Comparison of ENCODE assay signal across 17 mouse cellular contexts in the genomic region with DNA sequence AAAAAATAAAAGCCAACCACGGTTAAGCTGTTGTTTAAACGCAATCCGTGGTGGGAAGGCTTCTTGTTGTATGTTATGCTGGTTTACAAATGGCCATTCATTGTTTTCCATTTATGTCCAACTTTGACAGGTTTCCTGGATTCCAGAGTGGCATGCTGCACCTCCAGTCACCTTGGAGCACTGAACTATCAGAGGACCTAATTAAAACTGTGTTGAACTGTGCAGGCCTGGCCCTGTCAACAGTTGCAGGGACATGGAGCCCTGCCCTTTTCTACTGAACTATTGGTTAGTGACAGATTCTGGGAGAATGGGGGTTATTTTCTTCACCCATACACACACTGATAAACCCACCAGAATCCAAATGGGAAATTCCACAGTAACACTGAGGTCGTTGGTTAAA. TPM values are rescaled to one million over a fixed set of nuclear protein-coding genes. Genes with fewer than 3 reads are reported as not detected.
DNase-seq lines count a peak whose midpoint lies in the region; ATAC-seq lines count a peak whose summit lies in the region.
"Had no signal": no experiment of that assay in that cellular context is flagged by ENCODE, and none has a peak within 500 bp of the region (broad histone marks: within the 10 kb centered on the region; RNA-seq: fewer than 3 reads in every experiment).

No protein-coding gene starts in this region.

- no peak for DNase-seq in forebrain, embryonic 11.5 days (ENCODE audit: low spot score)
- DNase-seq: adrenal gland, postnatal 10 days; cerebellum, adult 11 months; cerebellum, adult 8-10 months; gastrocnemius, postnatal 36 days; heart, adult 11 months had no signal

- no peaks in the 10 kb centered on the region for H3K9me3 ChIP-seq in forebrain, embryonic 11.5 days (ENCODE audit: control insufficient read depth, low read length)
- H3K9me3 ChIP-seq in forebrain, embryonic 16.5 days (ENCODE audit: control insufficient read depth, low read length): no peaks in the 10 kb centered on the region
- H3K9me3 ChIP-seq in hindbrain, embryonic 13.5 days: no peaks in the 10 kb centered on the region
- no peaks in the 10 kb centered on the region for H3K9me3 ChIP-seq in hindbrain, embryonic 12.5 days (replicated peaks)
- no peaks in the 10 kb centered on the region for H3K9me3 ChIP-seq in midbrain, embryonic 13.5 days
- no peaks in the 10 kb centered on the region for H3K9me3 ChIP-seq in midbrain, embryonic 16.5 days (replicated peaks; ENCODE audit: control insufficient read depth, low read length, poor library complexity, severe bottlenecking)
- H3K9me3 ChIP-seq: embryonic facial prominence, embryonic 15.5 days; forebrain, embryonic 13.5 days had no signal

- H3K4me1 ChIP-seq in forebrain, embryonic 11.5 days (replicated peaks; ENCODE audit: control insufficient read depth, insufficient read depth, low read length): 0 out of 2 replicates have a peak, but pooled peaks cover 2% of the 10 kb centered on the region
- peaks cover 5% of the 10 kb centered on the region for H3K4me1 ChIP-seq in forebrain, embryonic 16.5 days (replicated peaks; ENCODE audit: control insufficient read depth, insufficient read depth, low read length)
- peaks cover 6% of the 10 kb centered on the region; the same call in 1 of the 2 replicates for H3K4me1 ChIP-seq in hindbrain, embryonic 13.5 days (replicated peaks)
- peaks cover 5% of the 10 kb centered on the region; the same call in 1 of the 2 replicates for H3K4me1 ChIP-seq in hindbrain, embryonic 12.5 days
- peaks cover 9% of the 10 kb centered on the region for H3K4me1 ChIP-seq in midbrain, embryonic 13.5 days (replicated peaks)
- H3K4me1 ChIP-seq in midbrain, embryonic 16.5 days (ENCODE audit: control insufficient read depth, insufficient read depth, low read length): no peaks in the 10 kb centered on the region
- H3K4me1 ChIP-seq: embryonic facial prominence, embryonic 15.5 days had no signal

- no peak overlapping the region for H3K4me3 ChIP-seq in forebrain, embryonic 11.5 days (ENCODE audit: low read depth, low read length)
- no peak overlapping the region for H3K4me3 ChIP-seq in forebrain, embryonic 16.5 days (replicated peaks; ENCODE audit: low read length)
- H3K4me3 ChIP-seq in hindbrain, embryonic 13.5 days: no peak overlapping the region
- H3K4me3 ChIP-seq in hindbrain, embryonic 12.5 days: no peak overlapping the region
- H3K4me3 ChIP-seq in midbrain, embryonic 13.5 days (replicated peaks): no peak overlapping the region
- no peak overlapping the region for H3K4me3 ChIP-seq in midbrain, embryonic 16.5 days (ENCODE audit: low read depth, low read length)
- H3K4me3 ChIP-seq: embryonic facial prominence, embryonic 15.5 days; erythroblast, embryonic 14.5 days; forebrain, embryonic 13.5 days had no signal

- H3K36me3 ChIP-seq in forebrain, embryonic 11.5 days (ENCODE audit: control insufficient read depth, insufficient read depth, low read length): no peaks in the 10 kb centered on the region
- H3K36me3 ChIP-seq in forebrain, embryonic 16.5 days (ENCODE audit: control insufficient read depth, insufficient read depth): no peaks in the 10 kb centered on the region
- no peaks in the 10 kb centered on the region for H3K36me3 ChIP-seq in hindbrain, embryonic 13.5 days
- H3K36me3 ChIP-seq in hindbrain, embryonic 12.5 days: no peaks in the 10 kb centered on the region
- no peaks in the 10 kb centered on the region for H3K36me3 ChIP-seq in midbrain, embryonic 13.5 days
- no peaks in the 10 kb centered on the region for H3K36me3 ChIP-seq in midbrain, embryonic 16.5 days (ENCODE audit: control insufficient read depth, insufficient read depth, low read length)
- H3K36me3 ChIP-seq: embryonic facial prominence, embryonic 15.5 days had no signal

- no peak overlapping the region for H3K4me2 ChIP-seq in forebrain, embryonic 11.5 days (ENCODE audit: low read depth, low read length, severe bottlenecking)
- H3K4me2 ChIP-seq in forebrain, embryonic 16.5 days (ENCODE audit: low read length): no peak overlapping the region
- no peak overlapping the region for H3K4me2 ChIP-seq in hindbrain, embryonic 13.5 days
- H3K4me2 ChIP-seq in hindbrain, embryonic 12.5 days (replicated peaks): no peak overlapping the region
- no peak overlapping the region for H3K4me2 ChIP-seq in midbrain, embryonic 13.5 days (replicated peaks)
- H3K4me2 ChIP-seq in midbrain, embryonic 16.5 days (ENCODE audit: low read length): no peak overlapping the region
- H3K4me2 ChIP-seq: embryonic facial prominence, embryonic 15.5 days; forebrain, embryonic 13.5 days had no signal

- H3K9ac ChIP-seq in forebrain, embryonic 11.5 days (ENCODE audit: low read length): no peak overlapping the region
- no peak overlapping the region for H3K9ac ChIP-seq in forebrain, embryonic 16.5 days (replicated peaks; ENCODE audit: low read depth, low read length)
- H3K9ac ChIP-seq in hindbrain, embryonic 13.5 days: no peak overlapping the region
- no peak overlapping the region for H3K9ac ChIP-seq in hindbrain, embryonic 12.5 days
- H3K9ac ChIP-seq in midbrain, embryonic 13.5 days (replicated peaks): no peak overlapping the region
- no peak overlapping the region for H3K9ac ChIP-seq in midbrain, embryonic 16.5 days (ENCODE audit: low read depth, low read length)
- H3K9ac ChIP-seq: embryonic facial prominence, embryonic 15.5 days; forebrain, embryonic 13.5 days had no signal

- 53% methylated on average over 4 of the region's 4 CpGs for WGBS in forebrain, embryonic 11.5 days
- WGBS in forebrain, embryonic 16.5 days: 37% methylated on average over 4 of the region's 4 CpGs
- 51% methylated on average over 4 of the region's 4 CpGs for WGBS in hindbrain, embryonic 13.5 days
- WGBS in hindbrain, embryonic 12.5 days: 52% methylated on average over 4 of the region's 4 CpGs
- 52% methylated on average over 4 of the region's 4 CpGs for WGBS in midbrain, embryonic 13.5 days
- 49% methylated on average over 4 of the region's 4 CpGs for WGBS in midbrain, embryonic 16.5 days

- no peak overlapping the region for H3K27ac ChIP-seq in forebrain, embryonic 11.5 days (ENCODE audit: low read depth, low read length)
- no peak overlapping the region for H3K27ac ChIP-seq in forebrain, embryonic 16.5 days (ENCODE audit: low read length)
- H3K27ac ChIP-seq in hindbrain, embryonic 13.5 days: no peak overlapping the region
- H3K27ac ChIP-seq in hindbrain, embryonic 12.5 days: no peak overlapping the region
- H3K27ac ChIP-seq in midbrain, embryonic 13.5 days: no peak overlapping the region
- H3K27ac ChIP-seq in midbrain, embryonic 16.5 days (ENCODE audit: low read length): no peak overlapping the region
- H3K27ac ChIP-seq: embryonic facial prominence, embryonic 15.5 days; hindbrain, postnatal 0 days had no signal

- no peaks in the 10 kb centered on the region for H3K27me3 ChIP-seq in forebrain, embryonic 11.5 days (ENCODE audit: control insufficient read depth, insufficient read depth, low read length)
- H3K27me3 ChIP-seq in forebrain, embryonic 16.5 days (replicated peaks; ENCODE audit: control insufficient read depth, insufficient read depth, low read length): no peaks in the 10 kb centered on the region
- no peaks in the 10 kb centered on the region for H3K27me3 ChIP-seq in hindbrain, embryonic 13.5 days
- no peaks in the 10 kb centered on the region for H3K27me3 ChIP-seq in hindbrain, embryonic 12.5 days
- no peaks in the 10 kb centered on the region for H3K27me3 ChIP-seq in midbrain, embryonic 13.5 days
- no peaks in the 10 kb centered on the region for H3K27me3 ChIP-seq in midbrain, embryonic 16.5 days (ENCODE audit: control insufficient read depth, insufficient read depth, low read depth, low read length)
- H3K27me3 ChIP-seq: embryonic facial prominence, embryonic 15.5 days; forebrain, embryonic 13.5 days had no signal

- ATAC-seq in forebrain, embryonic 11.5 days (replicated peaks; ENCODE audit: low FRiP score): peak; percentile 43; the same call in 1 of the 2 replicates
- ATAC-seq in forebrain, embryonic 16.5 days: no peak
- ATAC-seq in hindbrain, embryonic 13.5 days (ENCODE audit: low FRiP score): peak; percentile 53; the same call in 1 of the 2 replicates
- ATAC-seq in hindbrain, embryonic 12.5 days (ENCODE audit: low FRiP score): no peak
- 0 out of 2 replicates have a peak, but pooled peaks have one; percentile 40 for ATAC-seq in midbrain, embryonic 13.5 days
- no peak for ATAC-seq in midbrain, embryonic 16.5 days
- ATAC-seq in frontal cortex, adult (ENCODE audit: low TSS enrichment): no peak

RNA-seq across cellular contexts. Expression of a gene that starts 20.9 kb away (rescaled TPM):
- polyA plus RNA-seq in forebrain, embryonic 11.5 days (2014; fragmentation: Nextera tagmentation; extraction: Ambion mirVana): 0.43 and 0.71 TPM in 2 replicates
- 1.2 and 1.8 TPM in 2 replicates for polyA plus RNA-seq in forebrain, embryonic 16.5 days (2015; fragmentation: Nextera tagmentation; extraction: Ambion mirVana)
- polyA plus RNA-seq in hindbrain, embryonic 13.5 days (2015; fragmentation: Nextera tagmentation; extraction: Ambion mirVana): 1.7 and 2.1 TPM in 2 replicates
- polyA plus RNA-seq in hindbrain, embryonic 12.5 days (2016; fragmentation: Nextera tagmentation; extraction: Ambion mirVana): 1.4 and 1.5 TPM in 2 replicates
- polyA plus RNA-seq in midbrain, embryonic 13.5 days (2015; fragmentation: Nextera tagmentation; extraction: Ambion mirVana): 1.0 and 1.3 TPM in 2 replicates
- polyA plus RNA-seq in midbrain, embryonic 16.5 days (2015; fragmentation: Nextera tagmentation; extraction: Ambion mirVana): 2.9 and 4.1 TPM in 2 replicates
- polyA plus RNA-seq: C2C12; erythroblast, embryonic 14.5 days had no signal

Comparison
In these comparisons a context has a peak if more than half of its experiments do, and no peak if none do; other contexts are left out.
1. ATAC-seq: peak in forebrain, embryonic 11.5 days (single experiment), hindbrain, embryonic 13.5 days (single experiment) and midbrain, embryonic 13.5 days (single experiment); none in forebrain, embryonic 16.5 days (single experiment), hindbrain, embryonic 12.5 days (single experiment), midbrain, embryonic 16.5 days (single experiment) and frontal cortex, adult (single experiment).